Comparison of ENCODE assay signal across 24 mouse cellular contexts in genomic region chr2:168120906-168121305, GRCm38 (mm10).
"Had no signal": no experiment of that assay in that cellular context is flagged by ENCODE, and none has a peak within 500 bp of the region (broad histone marks: within the 10 kb centered on the region; RNA-seq: fewer than 3 reads in every experiment).

No protein-coding gene starts in this region.

- H3K36me3 ChIP-seq: limb, embryonic 12.5 days; limb, embryonic 15.5 days; liver, embryonic 12.5 days; liver, embryonic 15.5 days; lung, embryonic 15.5 days; midbrain, embryonic 12.5 days; midbrain, embryonic 15.5 days; neural tube, embryonic 12.5 days; neural tube, embryonic 15.5 days; stomach, embryonic 15.5 days had no signal

- ATAC-seq: liver, embryonic 12.5 days; midbrain, embryonic 15.5 days had no signal

- H3K27me3 ChIP-seq: limb, embryonic 15.5 days; stomach, embryonic 15.5 days had no signal

- H3K9ac ChIP-seq: limb, embryonic 12.5 days; limb, embryonic 15.5 days; liver, embryonic 12.5 days; liver, embryonic 15.5 days; lung, embryonic 15.5 days; midbrain, embryonic 12.5 days; midbrain, embryonic 15.5 days; neural tube, embryonic 12.5 days; neural tube, embryonic 15.5 days; stomach, embryonic 15.5 days had no signal

- H3K27ac ChIP-seq: kidney, postnatal 0 days; left cerebral cortex, adult 2 months; limb, embryonic 12.5 days; limb, embryonic 15.5 days; liver, embryonic 12.5 days; liver, embryonic 15.5 days; lung, embryonic 15.5 days; midbrain, embryonic 12.5 days; midbrain, embryonic 15.5 days; neural tube, embryonic 12.5 days; neural tube, embryonic 15.5 days; stomach, embryonic 15.5 days had no signal

- H3K9me3 ChIP-seq: limb, embryonic 12.5 days; limb, embryonic 15.5 days; liver, embryonic 15.5 days; lung, embryonic 15.5 days; midbrain, embryonic 12.5 days; midbrain, embryonic 15.5 days; neural tube, embryonic 12.5 days; neural tube, embryonic 15.5 days; stomach, embryonic 15.5 days had no signal

- DNase-seq: kidney, adult 2 months; kidney, postnatal 25 days; layer of hippocampus, postnatal 36 days; left cerebral cortex, postnatal 4 days; lung, adult 18-20 months; lung, postnatal 10 days; lung, postnatal 36 days; right cerebral cortex, adult 18-20 months; right cerebral cortex, postnatal 14 days; right cerebral cortex, postnatal 4 days; thymus, adult 18-20 months; thymus, postnatal 4 days had no signal

- H3K4me3 ChIP-seq: left cerebral cortex, adult 2 months; limb, embryonic 12.5 days; limb, embryonic 15.5 days; liver, embryonic 12.5 days; liver, embryonic 15.5 days; lung, embryonic 15.5 days; midbrain, embryonic 12.5 days; midbrain, embryonic 15.5 days; neural tube, embryonic 12.5 days; neural tube, embryonic 15.5 days; stomach, embryonic 15.5 days had no signal
